ENCODE assay signal across 17 mouse cellular contexts in genomic region chr2:79369905-79370304, GRCm38 (mm10).
DNase-seq lines count a peak whose midpoint lies in the region; TF ChIP-seq lines count a peak whose summit lies in the region.
"Had no signal": no experiment of that assay in that cellular context is flagged by ENCODE, and none has a peak within 500 bp of the region (broad histone marks: within the 10 kb centered on the region; RNA-seq: fewer than 3 reads in every experiment).

No protein-coding gene starts in this region.

- H3K27me3 ChIP-seq in thymus, adult 2 months (ENCODE audit: control insufficient read depth, insufficient read depth, low read length) = no peaks in the 10 kb centered on the region
- no peaks in the 10 kb centered on the region for H3K27me3 ChIP-seq in small intestine, adult 2 months (ENCODE audit: control insufficient read depth, insufficient read depth, low read length)
- H3K27me3 ChIP-seq: forebrain, embryonic 13.5 days had no signal

- H3K4me1 ChIP-seq in thymus, adult 2 months (replicated peaks; ENCODE audit: control insufficient read depth, insufficient read depth, low read length) = peaks cover 7% of the 10 kb centered on the region
- no peaks in the 10 kb centered on the region for H3K4me1 ChIP-seq in small intestine, adult 2 months (ENCODE audit: control insufficient read depth, insufficient read depth, insufficient read length, low read length)

- intact Hi-C loops in gastrocnemius, adult 2 months (cut with DNase I) = loop anchor here (5.0 kb wide), 1 partner anchor 127 kb away; no protein-coding TSS in a partner anchor

- TF ChIP-seq CTCF in gastrocnemius, adult 2 months (IDR thresholded peaks at IDR 0.05) = no peak
- no peak for TF ChIP-seq CTCF in layer of hippocampus, adult 2 months (conservative IDR thresholded peaks at IDR 0.05)
- TF ChIP-seq CTCF in thymus, adult 2 months (IDR thresholded peaks at IDR 0.05; ENCODE audit: borderline replicate concordance, control insufficient read depth, extremely low read depth, insufficient read depth, low read length, poor library complexity) = no peak
- TF ChIP-seq CTCF in small intestine, adult 2 months (IDR thresholded peaks at IDR 0.05; ENCODE audit: extremely low read depth, insufficient read length, insufficient replicate concordance, low read depth, low read length) = no peak

- 95% methylated on average over 4 of the region's 4 CpGs for WGBS in thymus, adult 2 months
- 91% methylated on average over 4 of the region's 4 CpGs for WGBS in small intestine, adult 2 months

- TF ChIP-seq POLR2A in thymus, adult 2 months (IDR thresholded peaks at IDR 0.05; ENCODE audit: control insufficient read depth, extremely low read depth, insufficient read depth, low read length, poor library complexity) = no peak
- no peak for TF ChIP-seq POLR2A in small intestine, adult 2 months (IDR thresholded peaks at IDR 0.05; ENCODE audit: low read depth, low read length)

- DNase-seq in gastrocnemius, adult 2 months = no peak
- no peak for DNase-seq in gastrocnemius, postnatal 25 days
- DNase-seq in layer of hippocampus, adult 2 months (ENCODE audit: low spot score in 2 of 2) = no peak
- DNase-seq in layer of hippocampus, postnatal 36 days = no peak
- no peak for DNase-seq in thymus, adult 2 months
- no peak for DNase-seq in thymus, adult 18-20 months
- no peak for DNase-seq in urinary bladder, postnatal 4 days (ENCODE audit: low spot score in 2 of 2)
- DNase-seq: adrenal gland, postnatal 25 days; cerebellum, adult 2 months; cerebellum, postnatal 36 days; gastrocnemius, postnatal 36 days; kidney, adult 18-20 months; lung, adult 2 months had no signal

- H3K36me3 ChIP-seq in thymus, adult 2 months (ENCODE audit: control insufficient read depth, insufficient read depth, low read length) = no peaks in the 10 kb centered on the region
- no peaks in the 10 kb centered on the region for H3K36me3 ChIP-seq in small intestine, adult 2 months (ENCODE audit: control insufficient read depth, insufficient read depth, low read length)
- H3K36me3 ChIP-seq: limb, embryonic 10.5 days had no signal

- H3K4me3 ChIP-seq in gastrocnemius, adult 2 months = peak overlapping the region; percentile 60
- peak overlapping the region; percentile 61 for H3K4me3 ChIP-seq in layer of hippocampus, adult 2 months
- peak overlapping the region; percentile 61; the same call in 1 of the 2 replicates for H3K4me3 ChIP-seq in thymus, adult 2 months (ENCODE audit: control insufficient read depth, insufficient read depth, low read length)
- H3K4me3 ChIP-seq in small intestine, adult 2 months (ENCODE audit: low read depth, low read length) = 0 out of 2 replicates have a peak overlapping the region, but pooled peaks have one; percentile 55
- H3K4me3 ChIP-seq: forebrain, embryonic 13.5 days; limb, embryonic 10.5 days had no signal

- H3K27ac ChIP-seq in gastrocnemius, adult 2 months = no peak overlapping the region; the same call in 1 of the 2 replicates
- H3K27ac ChIP-seq in layer of hippocampus, adult 2 months = no peak overlapping the region
- H3K27ac ChIP-seq in thymus, adult 2 months (ENCODE audit: control insufficient read depth, insufficient read depth, low read length) = no peak overlapping the region
- H3K27ac ChIP-seq in small intestine, adult 2 months (ENCODE audit: insufficient read depth, low read depth, low read length) = no peak overlapping the region
- H3K27ac ChIP-seq: forebrain, embryonic 13.5 days; left cerebral cortex, adult 2 months; limb, embryonic 10.5 days had no signal
